Mouse (Mus musculus) C2C12 (cell line): ENCODE measurements at regions not wholly inside any gene's neighbourhood (a gene's known extent, or its start where the extent isn't known, plus 50 kb on each side); places are given as distances from the start of the nearest gene placed in this dataset.

Source experiments
- CEBPB ChIP-seq: IDR thresholded peaks from one replicate; pipeline ENCODE4 v1.6.1; 2011; ENCODE audit warnings: low read depth, mild to moderate bottlenecking, control low read depth, moderate library complexity
- CTCF ChIP-seq: IDR thresholded peaks from one replicate; pipeline ENCODE4 v1.5.1; 2011; ENCODE audit not compliant: control insufficient read depth, insufficient read depth, insufficient read length
- MYOD1 ChIP-seq: IDR thresholded peaks from one replicate; pipeline ENCODE4 v1.6.1; 2011; ENCODE audit warnings: low read depth; ENCODE audit not compliant: control insufficient read depth, insufficient read length

- TF ChIP-seq CEBPB, result no peak
- no peak for TF ChIP-seq CTCF
- TF ChIP-seq MYOD1, result no peak
Observed at GRCm38 (mm10) chr1:119364901-119365300, 57.1 kb downstream of the Inhbb start.
